Mouse (Mus musculus) liver, adult 2 months (tissue): ENCODE measurements around the gene Brinp3. TPM values are rescaled to one million over a fixed set of nuclear protein-coding genes. Genes with fewer than 3 reads are reported as not detected.

Experiments used
- DNase-seq: peaks from one replicate; pipeline ENCODE4 v3.0.0-alpha.2; 2011; ENCODE audit warnings: low read depth, low spot score; ENCODE audit errors: extremely low read depth
- H3K27ac ChIP-seq: fragments of 200-500 bp; replicated peaks from 2 replicates; pipeline ENCODE4 v1.5.1; 2012; ENCODE audit warnings: low read depth, mild to moderate bottlenecking, control low read depth, inconsistent platforms, low read length; ENCODE audit not compliant: insufficient read depth
- H3K27me3 ChIP-seq: fragments of 200-500 bp; 2 replicates; pipeline ENCODE4 v1.6.1; 2012; ENCODE audit warnings: mild to moderate bottlenecking, moderate library complexity, low read length, inconsistent platforms; ENCODE audit not compliant: control insufficient read depth, insufficient read depth
- H3K36me3 ChIP-seq: fragments of 200-500 bp; 2 replicates; pipeline ENCODE4 v1.6.1; 2012; ENCODE audit warnings: low read length, inconsistent platforms; ENCODE audit not compliant: control insufficient read depth, insufficient read depth
- H3K4me1 ChIP-seq: fragments of 200-500 bp; 2 replicates; pipeline ENCODE4 v1.6.1; 2011; ENCODE audit warnings: low read length; ENCODE audit not compliant: control insufficient read depth, insufficient read depth
- H3K4me3 ChIP-seq: fragments of 200-500 bp; 2 replicates; pipeline ENCODE4 v1.5.1; 2011; ENCODE audit warnings: low read depth, mild to moderate bottlenecking, control low read depth, low read length, moderate library complexity; ENCODE audit not compliant: insufficient read depth
- H3K79me2 ChIP-seq: fragments of 200-500 bp; 2 replicates; pipeline ENCODE4 v1.6.1; 2012; ENCODE audit warnings: inconsistent platforms, mild to moderate bottlenecking, low read length, moderate library complexity; ENCODE audit not compliant: control insufficient read depth, insufficient read depth
- H3K9ac ChIP-seq: fragments of 200-500 bp; 2 replicates; pipeline ENCODE4 v1.6.1; 2012; ENCODE audit warnings: low read depth, mild to moderate bottlenecking, control low read depth, inconsistent platforms, low read length
- CTCF ChIP-seq: fragments of 200-500 bp; IDR thresholded peaks from 2 replicates; pipeline ENCODE4 v1.5.1; 2011; ENCODE audit warnings: low read depth, low read length, control low read depth
- POLR2A ChIP-seq: fragments of 200-500 bp; IDR thresholded peaks from 2 replicates; pipeline ENCODE4 v1.6.1; 2011; ENCODE audit warnings: low read length, control low read depth; ENCODE audit not compliant: insufficient read depth; ENCODE audit errors: extremely low read depth
- WGBS: fragments of 180-500 bp; shearing (Covaris S2); methylation state at CpG from one replicate; pipeline ENCODE4 v1.1.7; 2018; 5-methylcytosine and 5-hydroxymethylcytosine counted together
- polyA plus RNA-seq: library from polyadenylated mRNA; depleted of rRNA; stranded (reverse); fragments of >200 nt; gene quantifications from 2 replicates; pipeline ENCODE4 v1.2.3, GENCODE M21; 2012
- total RNA-seq: library from RNA; depleted of rRNA; stranded (reverse); fragments of >200 nt; gene quantifications from 2 replicates; pipeline ENCODE4 v1.2.3, GENCODE M21; 2014

The Brinp3 gene
- total and polyA plus RNA-seq, 2 experiments = not detected

DNA sequence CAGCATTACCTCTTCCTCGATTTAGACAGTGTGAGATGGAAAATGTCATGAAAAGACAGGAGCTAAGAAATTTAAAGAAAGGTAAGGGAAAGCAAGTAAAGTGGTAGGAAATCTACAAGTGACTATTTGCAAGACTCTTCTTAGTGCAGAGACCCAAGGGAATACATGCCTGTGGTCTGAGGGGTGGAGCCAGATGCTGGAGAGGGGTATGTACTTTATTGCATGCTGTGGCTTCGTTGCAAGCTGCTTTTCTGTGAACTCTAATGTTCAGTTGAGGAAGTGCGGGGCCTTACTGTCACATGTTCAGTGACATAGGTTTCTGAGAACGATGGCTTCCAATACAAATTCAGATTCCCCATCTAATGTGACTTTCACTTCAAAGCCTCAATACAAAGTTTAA lies 313.2 kb downstream of the Brinp3 start:
- H3K9ac ChIP-seq = no peak overlapping the region
- H3K79me2 ChIP-seq = no peaks in the 10 kb centered on the region
- H3K27me3 ChIP-seq = no peaks in the 10 kb centered on the region
- TF ChIP-seq POLR2A = no peak
- WGBS = 71% methylated on average over 4 of the region's 4 CpGs
- H3K27ac ChIP-seq = no peak overlapping the region
- H3K36me3 ChIP-seq = no peaks in the 10 kb centered on the region
- no peak overlapping the region for H3K4me3 ChIP-seq
- H3K4me1 ChIP-seq = no peaks in the 10 kb centered on the region
- no peak for DNase-seq

DNA sequence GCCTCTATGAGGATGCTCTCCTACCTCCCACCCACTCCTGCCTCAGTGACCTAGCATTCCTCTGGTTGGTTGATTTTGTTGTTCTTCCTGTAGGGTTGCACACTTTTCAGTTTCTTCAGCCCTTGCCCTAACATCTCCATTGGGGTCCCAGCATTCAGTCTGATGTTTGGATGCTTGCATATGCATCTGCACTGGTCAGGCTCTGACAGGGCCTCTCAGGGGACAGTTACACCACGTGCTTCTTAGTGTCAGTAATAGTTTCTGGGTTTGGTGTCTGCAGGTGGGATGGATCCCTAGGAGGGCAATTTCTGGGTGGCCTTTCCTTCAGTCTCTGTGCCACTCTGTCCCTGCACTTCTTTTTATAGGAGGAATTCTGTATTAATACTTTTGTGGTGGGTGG lies 339.3 kb downstream of the Brinp3 start:
- Histone ChIP-seq H3K36me3 (no peaks in the 10 kb centered on the region), H3K27me3 (no peaks in the 10 kb centered on the region), H3K27ac (no peak overlapping the region), H3K4me1 (no peaks in the 10 kb centered on the region), H3K4me3 (no peak overlapping the region), H3K9ac (no peak overlapping the region), H3K79me2 (no peaks in the 10 kb centered on the region)
- WGBS = 36% methylated on average over 1 of the region's 1 CpGs
- TF ChIP-seq POLR2A (no peak), CTCF (no peak)
- DNase-seq = no peak

DNA sequence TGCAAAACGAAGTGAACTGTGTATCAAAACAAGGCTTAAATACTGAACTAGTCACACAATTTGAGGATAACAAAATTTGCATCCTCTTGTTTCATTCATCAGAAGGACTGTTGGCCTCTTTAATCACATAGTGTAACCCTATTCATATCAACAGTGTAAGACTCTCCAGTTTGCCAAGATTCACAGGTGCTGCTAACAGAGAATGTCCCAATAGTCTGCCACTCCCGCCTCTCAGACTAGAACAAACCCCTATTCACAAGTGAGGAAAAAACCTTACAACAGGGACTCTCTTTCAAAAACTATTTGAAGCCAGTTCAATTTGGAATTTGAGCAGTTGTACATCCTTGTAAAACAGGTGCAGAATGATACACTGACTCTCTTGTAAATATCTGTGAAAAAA lies 349.5 kb downstream of the Brinp3 start:
- H3K79me2 ChIP-seq = no peaks in the 10 kb centered on the region
- H3K4me1 ChIP-seq = no peaks in the 10 kb centered on the region
- 72% methylated on average over 2 of the region's 2 CpGs for WGBS
- H3K36me3 ChIP-seq = no peaks in the 10 kb centered on the region
- TF ChIP-seq CTCF = no peak
- TF ChIP-seq POLR2A = no peak
- DNase-seq = no peak
- no peak overlapping the region for H3K27ac ChIP-seq
- no peaks in the 10 kb centered on the region for H3K27me3 ChIP-seq
- H3K9ac ChIP-seq = no peak overlapping the region
- no peak overlapping the region for H3K4me3 ChIP-seq

DNA sequence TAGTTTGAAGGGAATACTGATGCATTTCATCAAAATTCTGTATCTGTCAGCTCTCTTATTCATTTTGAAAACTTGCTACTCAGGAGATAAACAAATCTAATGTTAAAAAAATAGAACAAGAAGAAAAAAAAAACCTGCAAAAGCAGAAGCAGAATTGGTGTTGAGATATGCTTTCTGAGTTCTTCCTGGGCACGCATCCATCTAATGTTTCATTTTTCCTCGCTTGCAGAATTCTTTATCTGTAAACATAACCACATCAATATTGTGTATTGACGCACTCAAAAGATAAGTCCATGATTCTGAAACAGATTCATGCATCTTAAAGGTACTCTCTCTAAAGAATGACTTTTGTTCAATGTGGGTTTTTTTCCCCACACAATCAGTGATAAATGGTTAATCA lies 354.3 kb downstream of the Brinp3 start:
- 64% methylated on average over 3 of the region's 3 CpGs for WGBS
- no peak overlapping the region for H3K27ac ChIP-seq
- H3K4me3 ChIP-seq = no peak overlapping the region
- no peaks in the 10 kb centered on the region for H3K27me3 ChIP-seq
- TF ChIP-seq CTCF = no peak
- no peak for TF ChIP-seq POLR2A
- DNase-seq = no peak
- H3K79me2 ChIP-seq = no peaks in the 10 kb centered on the region
- H3K9ac ChIP-seq = no peak overlapping the region
- H3K36me3 ChIP-seq = no peaks in the 10 kb centered on the region
- H3K4me1 ChIP-seq = no peaks in the 10 kb centered on the region

DNA sequence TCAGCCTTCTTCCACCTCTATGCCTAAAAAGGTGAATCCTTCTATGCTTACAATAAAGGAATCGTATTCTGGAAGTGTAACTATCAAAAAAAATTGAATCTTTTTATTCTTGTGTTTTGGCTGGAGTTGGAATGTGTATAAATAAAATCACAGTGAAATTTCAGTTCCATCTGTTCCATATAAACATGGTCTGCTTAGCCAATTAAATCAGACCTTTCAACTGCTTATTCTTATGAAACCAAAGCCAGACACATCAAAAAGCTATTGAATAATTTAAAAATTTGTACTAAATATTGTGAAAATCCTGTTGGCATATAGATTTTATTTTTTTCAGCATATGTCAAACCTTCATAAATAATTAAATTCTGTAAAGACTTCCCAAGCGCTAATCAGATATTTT lies 355.6 kb downstream of the Brinp3 start:
- no peak for TF ChIP-seq POLR2A
- TF ChIP-seq CTCF = no peak
- no peak overlapping the region for H3K9ac ChIP-seq
- DNase-seq = no peak
- no peaks in the 10 kb centered on the region for H3K27me3 ChIP-seq
- no peaks in the 10 kb centered on the region for H3K36me3 ChIP-seq
- H3K27ac ChIP-seq = no peak overlapping the region
- WGBS = 69% methylated on average over 2 of the region's 2 CpGs
- H3K4me1 ChIP-seq = no peaks in the 10 kb centered on the region
- H3K79me2 ChIP-seq = no peaks in the 10 kb centered on the region
- H3K4me3 ChIP-seq = no peak overlapping the region

DNA sequence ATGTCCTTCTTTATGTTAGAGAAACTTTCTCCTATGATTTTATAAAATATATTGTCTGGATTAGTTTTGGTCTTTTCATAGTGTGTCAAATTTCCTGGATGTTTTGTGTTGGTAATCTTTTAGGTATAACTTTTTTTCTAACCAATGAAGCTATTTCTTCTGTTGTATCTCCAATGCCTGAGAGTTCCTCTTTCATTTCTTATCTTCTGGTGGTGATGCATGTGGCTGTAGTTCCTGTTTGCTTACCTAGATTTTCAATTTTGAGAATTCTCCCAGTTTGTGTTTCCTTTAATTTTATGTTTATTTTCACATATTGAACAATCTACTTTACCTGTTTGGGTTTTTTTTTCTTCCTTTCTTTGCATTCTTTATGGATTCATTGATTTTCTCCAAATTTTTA lies 404.1 kb downstream of the Brinp3 start:
- DNase-seq = no peak
- Histone ChIP-seq H3K9ac (no peak overlapping the region), H3K27me3 (no peaks in the 10 kb centered on the region), H3K4me1 (no peaks in the 10 kb centered on the region), H3K36me3 (no peaks in the 10 kb centered on the region), H3K4me3 (no peak overlapping the region), H3K27ac (no peak overlapping the region), H3K79me2 (no peaks in the 10 kb centered on the region)
- TF ChIP-seq POLR2A = no peak
- TF ChIP-seq CTCF = no peak

DNA sequence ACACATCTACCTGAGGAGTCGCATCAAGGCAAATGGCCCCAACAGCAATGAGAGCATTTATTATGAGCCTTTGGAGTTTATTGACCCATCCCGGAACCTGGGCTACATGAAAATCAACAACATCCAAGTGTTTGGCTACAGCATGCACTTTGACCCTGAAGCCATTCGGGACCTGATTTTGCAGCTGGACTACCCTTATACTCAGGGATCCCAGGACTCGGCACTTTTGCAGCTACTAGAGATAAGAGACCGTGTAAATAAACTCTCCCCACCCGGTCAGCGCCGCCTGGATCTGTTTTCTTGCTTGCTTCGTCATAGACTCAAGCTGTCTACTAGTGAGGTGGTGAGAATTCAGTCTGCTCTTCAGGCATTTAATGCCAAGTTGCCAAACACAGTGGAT lies 407.1 kb downstream of the Brinp3 start:
- H3K4me1 ChIP-seq = no peaks in the 10 kb centered on the region
- no peaks in the 10 kb centered on the region for H3K79me2 ChIP-seq
- H3K9ac ChIP-seq = no peak overlapping the region
- peak; percentile 50 for DNase-seq
- no peak overlapping the region for H3K27ac ChIP-seq
- H3K36me3 ChIP-seq = no peaks in the 10 kb centered on the region
- H3K4me3 ChIP-seq = no peak overlapping the region
- no peaks in the 10 kb centered on the region for H3K27me3 ChIP-seq
- WGBS = 16% methylated on average over 9 of the region's 9 CpGs
- no peak for TF ChIP-seq POLR2A
- TF ChIP-seq CTCF = no peak
